Mouse (Mus musculus) MEL (cell line): ENCODE results near the gene Olfr1390. TPM values are rescaled to one million over a fixed set of nuclear protein-coding genes. Genes with fewer than 3 reads are reported as not detected.

Experiments
- DNase-seq: peaks from one replicate; pipeline ENCODE4 v3.0.0; 2011; ENCODE audit warnings: low read depth, low spot score
- H3K27ac ChIP-seq: 2 replicates; pipeline ENCODE4 v1.5.1; 2012; ENCODE audit warnings: low read depth, mild to moderate bottlenecking, control low read depth, low read length, moderate library complexity; ENCODE audit not compliant: control insufficient read depth
- H3K27me3 ChIP-seq, 2 experiments: fragments of 150-350 bp in 1 of 2; sonication (generic) in 1 of 2; 2 replicates each; pipeline ENCODE4 v1.6.1; 2012; ENCODE audit warnings: low read length in 2 of 2, mild to moderate bottlenecking in 2 of 2, improper control_type of control experiment in 1 of 2, moderate library complexity in 1 of 2; ENCODE audit not compliant: insufficient read depth in 2 of 2, control insufficient read depth in 1 of 2
- H3K36me3 ChIP-seq, 2 experiments: 2 replicates each; pipeline ENCODE4 v1.6.1; 2012 to 2014; ENCODE audit warnings: low read length in 2 of 2, improper control_type of control experiment in 1 of 2, inconsistent platforms in 1 of 2, mild to moderate bottlenecking in 1 of 2; ENCODE audit not compliant: insufficient read depth in 2 of 2, control insufficient read depth in 1 of 2
- H3K4me1 ChIP-seq, 2 experiments: fragments of 150-350 bp in 1 of 2; sonication (generic) in 1 of 2; 2 replicates each; pipeline ENCODE4 v1.6.1; 2012; ENCODE audit warnings: low read length in 2 of 2, improper control_type of control experiment in 1 of 2, mild to moderate bottlenecking in 1 of 2; ENCODE audit not compliant: insufficient read depth in 2 of 2, control insufficient read depth in 1 of 2
- H3K4me3 ChIP-seq, 2 experiments: fragments of 150-350 bp in 1 of 2; sonication (generic) in 1 of 2; 2 replicates each; pipeline ENCODE4 v1.5.1; 2012; ENCODE audit warnings: low read depth in 2 of 2, low read length in 2 of 2, mild to moderate bottlenecking in 2 of 2, moderate library complexity in 2 of 2, control low read depth in 1 of 2, improper control_type of control experiment in 1 of 2; ENCODE audit not compliant: control insufficient read depth in 1 of 2, insufficient read depth in 1 of 2
- H3K79me2 ChIP-seq: 2 replicates; pipeline ENCODE4 v1.6.1; 2012; ENCODE audit warnings: mild to moderate bottlenecking, low read length, moderate library complexity; ENCODE audit not compliant: control insufficient read depth, poor library complexity, insufficient read depth
- H3K9ac ChIP-seq: 2 replicates; pipeline ENCODE4 v1.6.1; 2012; ENCODE audit warnings: low read depth, mild to moderate bottlenecking, control low read depth, low read length, moderate library complexity; ENCODE audit not compliant: control insufficient read depth, poor library complexity, severe bottlenecking
- H3K9me3 ChIP-seq: fragments of 150-350 bp; sonication (generic); replicated peaks from 2 replicates; pipeline ENCODE4 v1.6.1; 2012; ENCODE audit warnings: mild to moderate bottlenecking, low read length, improper control_type of control experiment, moderate library complexity; ENCODE audit not compliant: insufficient read depth
- BHLHE40 ChIP-seq: IDR thresholded peaks from 2 replicates; pipeline ENCODE4 v1.6.1; 2012; ENCODE audit warnings: low read depth, mild to moderate bottlenecking, inconsistent platforms, low read length, improper control_type of control experiment, borderline replicate concordance
- CHD1 ChIP-seq: IDR thresholded peaks from 2 replicates; pipeline ENCODE4 v1.6.1; 2012; ENCODE audit warnings: low read depth, mild to moderate bottlenecking, inconsistent platforms, low read length, improper control_type of control experiment
- CHD2 ChIP-seq: IDR thresholded peaks from 2 replicates; pipeline ENCODE4 v1.6.1; 2011; ENCODE audit warnings: low read length, improper control_type of control experiment
- E2F4 ChIP-seq: IDR thresholded peaks from 2 replicates; pipeline ENCODE4 v1.6.1; 2011; ENCODE audit warnings: low read depth, low read length, improper control_type of control experiment, borderline replicate concordance
- EP300 ChIP-seq, 2 experiments: IDR thresholded peaks; 2 replicates each; pipeline ENCODE4 v1.6.1; 2011; ENCODE audit warnings: improper control_type of control experiment in 2 of 2, low read length in 2 of 2, low read depth in 1 of 2, mild to moderate bottlenecking in 1 of 2
- ETS1 ChIP-seq: IDR thresholded peaks from 2 replicates; pipeline ENCODE4 v1.6.1; 2012; ENCODE audit warnings: low read depth, mild to moderate bottlenecking, inconsistent platforms, low read length, improper control_type of control experiment, moderate library complexity
- GATA1 ChIP-seq: IDR thresholded peaks from 2 replicates; pipeline ENCODE4 v1.6.1; 2011; ENCODE audit warnings: low read depth, low read length, improper control_type of control experiment
- MAFK ChIP-seq: IDR thresholded peaks from 2 replicates; pipeline ENCODE4 v1.6.1; 2011; ENCODE audit warnings: low read depth, mild to moderate bottlenecking, low read length, improper control_type of control experiment, borderline replicate concordance
- MAX ChIP-seq: IDR thresholded peaks from 2 replicates; pipeline ENCODE4 v1.6.1; 2011; ENCODE audit warnings: low read length, improper control_type of control experiment
- MEF2A ChIP-seq: IDR thresholded peaks from 2 replicates; pipeline ENCODE4 v1.6.1; 2014; ENCODE audit warnings: low read depth, mild to moderate bottlenecking, inconsistent platforms, low read length, improper control_type of control experiment; ENCODE audit not compliant: poor library complexity, insufficient replicate concordance, severe bottlenecking; ENCODE audit errors: extremely low read depth
- MYB ChIP-seq: IDR thresholded peaks from 2 replicates; pipeline ENCODE4 v1.6.1; 2011; ENCODE audit warnings: mild to moderate bottlenecking, low read depth, low read length, improper control_type of control experiment
- MYC ChIP-seq: IDR thresholded peaks from 2 replicates; pipeline ENCODE4 v1.6.1; 2011; ENCODE audit warnings: low read depth, mild to moderate bottlenecking, low read length, improper control_type of control experiment, moderate library complexity
- NELFE ChIP-seq: IDR thresholded peaks from 2 replicates; pipeline ENCODE4 v1.6.1; 2011; ENCODE audit warnings: low read depth, low read length, improper control_type of control experiment
- NRF1 ChIP-seq: IDR thresholded peaks from 2 replicates; pipeline ENCODE4 v1.6.1; 2014; ENCODE audit warnings: low read depth, mild to moderate bottlenecking, inconsistent platforms, low read length, improper control_type of control experiment, moderate library complexity; ENCODE audit not compliant: poor library complexity, insufficient read depth, severe bottlenecking
- POLR2A ChIP-seq, 2 experiments: IDR thresholded peaks; 2 replicates each; pipeline ENCODE4 v1.6.1; 2011 to 2012; ENCODE audit warnings: low read length in 2 of 2, mild to moderate bottlenecking in 2 of 2, control low read depth in 1 of 2, improper control_type of control experiment in 1 of 2, low read depth in 1 of 2, moderate library complexity in 1 of 2; ENCODE audit not compliant: control insufficient read depth in 1 of 2, insufficient read depth in 1 of 2, poor library complexity in 1 of 2
- POLR2AphosphoS5 ChIP-seq: IDR thresholded peaks from 2 replicates; pipeline ENCODE4 v1.6.1; 2012; ENCODE audit warnings: low read depth, borderline replicate concordance, mild to moderate bottlenecking, inconsistent platforms, low read length, moderate library complexity, mixed read lengths
- RAD21 ChIP-seq: IDR thresholded peaks from 2 replicates; pipeline ENCODE4 v1.6.1; 2011; ENCODE audit warnings: mild to moderate bottlenecking, low read depth, low read length, improper control_type of control experiment
- RCOR1 ChIP-seq: IDR thresholded peaks from 2 replicates; pipeline ENCODE4 v1.6.1; 2012; ENCODE audit warnings: low read depth, mild to moderate bottlenecking, inconsistent platforms, low read length, improper control_type of control experiment
- SIN3A ChIP-seq: IDR thresholded peaks from 2 replicates; pipeline ENCODE4 v1.6.1; 2012; ENCODE audit warnings: low read length, improper control_type of control experiment, inconsistent platforms
- SMC3 ChIP-seq: IDR thresholded peaks from 2 replicates; pipeline ENCODE4 v1.6.1; 2011; ENCODE audit warnings: low read depth, low read length, improper control_type of control experiment
- TAL1 ChIP-seq: IDR thresholded peaks from 2 replicates; pipeline ENCODE4 v1.6.1; 2012; ENCODE audit warnings: mild to moderate bottlenecking, inconsistent platforms, low read length, moderate library complexity, mixed read lengths
- TBP ChIP-seq: IDR thresholded peaks from 2 replicates; pipeline ENCODE4 v1.8.0; 2011; ENCODE audit warnings: low read depth, low read length, improper control_type of control experiment
- TCF12 ChIP-seq: IDR thresholded peaks from 2 replicates; pipeline ENCODE4 v1.6.1; 2014; ENCODE audit warnings: low read depth, mild to moderate bottlenecking, inconsistent platforms, low read length, improper control_type of control experiment, moderate library complexity
- UBTF ChIP-seq: IDR thresholded peaks from 2 replicates; pipeline ENCODE4 v1.6.1; 2012; ENCODE audit warnings: low read depth, mild to moderate bottlenecking, inconsistent platforms, low read length, improper control_type of control experiment, moderate library complexity, borderline replicate concordance; ENCODE audit not compliant: insufficient read depth
- USF1 ChIP-seq: IDR thresholded peaks from 2 replicates; pipeline ENCODE4 v1.6.1; 2014; ENCODE audit warnings: low read depth, mild to moderate bottlenecking, inconsistent platforms, low read length, improper control_type of control experiment, moderate library complexity
- USF2 ChIP-seq, 2 experiments: IDR thresholded peaks; 2 replicates each; pipeline ENCODE4 v1.6.1; 2011 to 2012; ENCODE audit warnings: improper control_type of control experiment in 2 of 2, low read length in 2 of 2, borderline replicate concordance in 1 of 2, inconsistent platforms in 1 of 2, low read depth in 1 of 2, mild to moderate bottlenecking in 1 of 2; ENCODE audit not compliant: insufficient read depth in 1 of 2
- ZC3H11A ChIP-seq: IDR thresholded peaks from 2 replicates; pipeline ENCODE4 v1.6.1; 2012; ENCODE audit warnings: low read depth, mild to moderate bottlenecking, inconsistent platforms, low read length, improper control_type of control experiment
- ZMIZ1 ChIP-seq: IDR thresholded peaks from 2 replicates; pipeline ENCODE4 v1.6.1; 2012; ENCODE audit warnings: low read depth, mild to moderate bottlenecking, inconsistent platforms, low read length, improper control_type of control experiment, moderate library complexity
- polyA plus RNA-seq, 2 experiments: library from polyadenylated mRNA; stranded (reverse) in 1 of 2; unstranded in 1 of 2; fragments of >175 nt in 1 of 2; fragments of >200 nt in 1 of 2; gene quantifications; 2 replicates each; pipeline versions ENCODE4 v1.2.1 to v1.2.4; 2012; ENCODE audit warnings: low replicate concordance in 2 of 2, low read depth in 1 of 2; ENCODE audit not compliant: insufficient read length in 2 of 2, insufficient read depth in 1 of 2, missing spikeins in 1 of 2
- total RNA-seq: library from RNA; depleted of rRNA; stranded (reverse); fragments of 300-350 nt; gene quantifications from 2 replicates; pipeline ENCODE4 v1.2.3, GENCODE M21; 2012

Gene Olfr1390
- total and polyA plus RNA-seq, 3 experiments, result not detected

- Histone ChIP-seq H3K27ac (no peak overlapping the region), H3K27me3 (no peaks in the 10 kb centered on the region; a peak in 1 of 4 replicates), H3K9me3 (no peaks in the 10 kb centered on the region), H3K36me3 (no peaks in the 10 kb centered on the region), H3K9ac (no peak overlapping the region), H3K4me3 (no peak overlapping the region), H3K79me2 (no peaks in the 10 kb centered on the region), H3K4me1 (no peaks in the 10 kb centered on the region)
- TF ChIP-seq TAL1, result no peak
- no peak for TF ChIP-seq EP300 (IDR thresholded peaks at IDR 0.05; ENCODE audit: low read depth in 1 of 2, low read length in 2 of 2)
- TF ChIP-seq RAD21, result no peak
- TF ChIP-seq NRF1, result no peak
- no peak for TF ChIP-seq POLR2AphosphoS5
- TF ChIP-seq BHLHE40, result no peak
- no peak for TF ChIP-seq ZMIZ1
- no peak for TF ChIP-seq RCOR1
- no peak for TF ChIP-seq UBTF
- no peak for TF ChIP-seq NELFE
- TF ChIP-seq MAX, result no peak
- TF ChIP-seq MAFK, result no peak
- TF ChIP-seq ZC3H11A, result no peak
- no peak for TF ChIP-seq GATA1
- TF ChIP-seq POLR2A (IDR thresholded peaks at IDR 0.05; ENCODE audit: control insufficient read depth in 1 of 2, insufficient read depth in 1 of 2, low read depth in 1 of 2, low read length in 2 of 2, poor library complexity in 1 of 2), result no peak
- no peak for TF ChIP-seq TBP
- TF ChIP-seq MYC, result no peak
- no peak for TF ChIP-seq MEF2A
- TF ChIP-seq TCF12, result no peak
- no peak for DNase-seq
Observed at GRCm38 (mm10) chr11:49337150-49337832, 2.3 kb downstream of the Olfr1390 start.

DNA sequence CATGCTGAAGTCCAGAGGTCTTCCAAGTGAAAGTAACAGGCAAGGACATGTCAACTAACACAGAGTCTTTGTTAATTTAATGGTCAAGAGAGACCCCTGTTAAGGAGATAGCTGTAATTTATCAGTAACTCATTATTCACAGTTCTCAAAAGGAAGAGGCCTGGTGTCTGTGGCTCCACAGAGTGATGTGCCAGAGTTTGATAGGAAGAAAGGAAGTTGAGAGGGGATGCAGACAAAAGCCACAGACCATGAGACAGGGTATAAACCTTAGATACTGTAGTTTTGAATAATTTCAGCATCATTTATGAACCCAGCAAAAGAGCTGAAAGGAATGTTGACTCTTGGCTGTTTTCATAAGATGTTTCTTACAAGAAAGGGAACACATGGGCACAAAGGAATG, 48.1 kb downstream of the Olfr1390 start:
- H3K27ac ChIP-seq, result no peak overlapping the region
- H3K36me3 ChIP-seq, result no peaks in the 10 kb centered on the region
- H3K9ac ChIP-seq, result no peak overlapping the region
- H3K4me1 ChIP-seq, result no peaks in the 10 kb centered on the region
- DNase-seq, result no peak
- TF ChIP-seq MEF2A (no peak), ETS1 (no peak), CHD2 (no peak), MAFK (no peak), RCOR1 (no peak), EP300 (IDR thresholded peaks at IDR 0.05; ENCODE audit: low read depth in 1 of 2, low read length in 2 of 2) (no peak), MYC (no peak), TCF12 (no peak), NRF1 (no peak), USF2 (IDR thresholded peaks at IDR 0.05; ENCODE audit: borderline replicate concordance in 1 of 2, insufficient read depth in 1 of 2, low read depth in 1 of 2, low read length in 2 of 2) (no peak), SMC3 (no peak), TAL1 (no peak), E2F4 (no peak), SIN3A (no peak), USF1 (no peak), CHD1 (no peak), UBTF (no peak), MYB (no peak), ZMIZ1 (no peak)
- H3K4me3 ChIP-seq, result no peak overlapping the region
- no peaks in the 10 kb centered on the region for H3K9me3 ChIP-seq
- H3K79me2 ChIP-seq, result no peaks in the 10 kb centered on the region
- no peaks in the 10 kb centered on the region for H3K27me3 ChIP-seq
